13 mouse cellular contexts compared by ENCODE assay signal in genomic region chr14:46077406-46078131, GRCm38 (mm10).
DNase-seq lines count a peak whose midpoint lies in the region; ATAC-seq and TF ChIP-seq lines count a peak whose summit lies in the region.
"Had no signal": no experiment of that assay in that cellular context is flagged by ENCODE, and none has a peak within 500 bp of the region (broad histone marks: within the 10 kb centered on the region; RNA-seq: fewer than 3 reads in every experiment).

No protein-coding gene starts in this region.

- H3K9me3 ChIP-seq in lung, embryonic 14.5 days (ENCODE audit: low read depth, low read length): no peaks in the 10 kb centered on the region; the same call in 1 of the 2 replicates
- H3K9me3 ChIP-seq in limb, embryonic 14.5 days (ENCODE audit: control insufficient read depth, low read length): no peaks in the 10 kb centered on the region

- peak; percentile 45 for DNase-seq in lung, embryonic 14.5 days
- DNase-seq in lung, adult 2 months: no peak
- DNase-seq in forelimb bud, embryonic 11.5 days (ENCODE audit: low read depth, low spot score): peak; percentile 54
- peak; percentile 26 for DNase-seq in limb, embryonic 14.5 days (ENCODE audit: low spot score)
- DNase-seq in retina, embryonic 14.5 days (ENCODE audit: low spot score): peak; percentile 43
- no peak for DNase-seq in urinary bladder, postnatal 14 days (ENCODE audit: low spot score)
- DNase-seq in left cerebral cortex, adult 8-10 months (ENCODE audit: low spot score in 2 of 2): no peak
- no peak for DNase-seq in gastrocnemius, postnatal 14 days
- DNase-seq: cerebellum, adult 8-10 months; gastrocnemius, postnatal 25 days; layer of hippocampus, postnatal 36 days had no signal

- H3K9ac ChIP-seq in lung, embryonic 14.5 days: no peak overlapping the region
- H3K9ac ChIP-seq in limb, embryonic 14.5 days (ENCODE audit: low read depth, low read length, severe bottlenecking): no peak overlapping the region
- H3K9ac ChIP-seq: heart, embryonic 13.5 days; limb, embryonic 13.5 days had no signal

- H3K4me1 ChIP-seq in lung, embryonic 14.5 days (ENCODE audit: insufficient read depth): 0 out of 2 replicates have a peak, but pooled peaks cover 5% of the 10 kb centered on the region
- H3K4me1 ChIP-seq in lung, adult 2 months (ENCODE audit: control insufficient read depth, insufficient read depth, low read length): no peaks in the 10 kb centered on the region
- 0 out of 2 replicates have a peak, but pooled peaks cover 10% of the 10 kb centered on the region for H3K4me1 ChIP-seq in limb, embryonic 14.5 days (ENCODE audit: control insufficient read depth, insufficient read depth, low read length)

- H3K4me3 ChIP-seq in lung, embryonic 14.5 days (ENCODE audit: low read depth, low read length): no peak overlapping the region
- no peak overlapping the region for H3K4me3 ChIP-seq in lung, adult 2 months (replicated peaks; ENCODE audit: extremely low read depth, low read depth, low read length)
- no peak overlapping the region for H3K4me3 ChIP-seq in limb, embryonic 14.5 days (replicated peaks; ENCODE audit: low read length)
- H3K4me3 ChIP-seq: heart, embryonic 13.5 days; limb, embryonic 13.5 days had no signal

- H3K27me3 ChIP-seq in lung, embryonic 14.5 days (ENCODE audit: insufficient read depth, low read length): no peaks in the 10 kb centered on the region
- H3K27me3 ChIP-seq in limb, embryonic 14.5 days (ENCODE audit: control insufficient read depth, insufficient read depth, low read length): no peaks in the 10 kb centered on the region
- H3K27me3 ChIP-seq: heart, embryonic 13.5 days; limb, embryonic 13.5 days had no signal

- no peak for TF ChIP-seq POLR2A in lung, adult 2 months (IDR thresholded peaks at IDR 0.05; ENCODE audit: borderline replicate concordance, extremely low read depth, low read depth, low read length)
- no peak for TF ChIP-seq POLR2A in limb, embryonic 14.5 days (IDR thresholded peaks at IDR 0.05; ENCODE audit: borderline replicate concordance, extremely low read depth, insufficient read depth, insufficient read length)

- TF ChIP-seq CTCF in lung, embryonic 14.5 days (IDR thresholded peaks at IDR 0.05; ENCODE audit: low read depth): no peak
- TF ChIP-seq CTCF in lung, adult 2 months (IDR thresholded peaks at IDR 0.05; ENCODE audit: insufficient read depth, low read length): no peak

- no peak for ATAC-seq in lung, embryonic 14.5 days (ENCODE audit: insufficient read depth)
- no peak for ATAC-seq in limb, embryonic 14.5 days (ENCODE audit: low FRiP score, low read depth)

- H3K27ac ChIP-seq in lung, embryonic 14.5 days (ENCODE audit: low read depth): no peak overlapping the region
- no peak overlapping the region for H3K27ac ChIP-seq in limb, embryonic 14.5 days (replicated peaks; ENCODE audit: low read depth, low read length)
- H3K27ac ChIP-seq: heart, embryonic 13.5 days; limb, embryonic 13.5 days had no signal

- 64% methylated on average over 11 of the region's 11 CpGs for WGBS in lung, embryonic 14.5 days
- 77% methylated on average over 11 of the region's 11 CpGs for WGBS in lung, adult 2 months
- whole genome bisulfite sequencing in limb, embryonic 14.5 days: 41% methylated on average over 11 of the region's 11 CpGs

- intact Hi-C loops in gastrocnemius, postnatal 14 days (cut with DNase I; ENCODE audit: low total_unique reads): no loop called here

- no peak overlapping the region for H3K4me2 ChIP-seq in lung, embryonic 14.5 days
- H3K4me2 ChIP-seq in limb, embryonic 14.5 days (replicated peaks; ENCODE audit: low read depth, low read length, severe bottlenecking): no peak overlapping the region
- H3K4me2 ChIP-seq: heart, embryonic 13.5 days; limb, embryonic 13.5 days had no signal

- H3K36me3 ChIP-seq in lung, embryonic 14.5 days (ENCODE audit: insufficient read depth): no peaks in the 10 kb centered on the region
- H3K36me3 ChIP-seq in limb, embryonic 14.5 days (ENCODE audit: control insufficient read depth, insufficient read depth, low read length): no peaks in the 10 kb centered on the region
- H3K36me3 ChIP-seq: heart, embryonic 13.5 days; limb, embryonic 13.5 days had no signal

Comparison
In these comparisons a context has a peak if more than half of its experiments do, and no peak if none do; other contexts are left out.
1. DNase-seq: peak in lung, embryonic 14.5 days (single experiment), forelimb bud, embryonic 11.5 days (single experiment), limb, embryonic 14.5 days (single experiment) and retina, embryonic 14.5 days (single experiment); none in lung, adult 2 months (single experiment), urinary bladder, postnatal 14 days (single experiment), left cerebral cortex, adult 8-10 months (0 of 2) and gastrocnemius, postnatal 14 days (single experiment).